Mouse (Mus musculus) MEL (cell line): Measurements from ENCODE around the gene Bhmt2. TPM values are rescaled to one million over a fixed set of nuclear protein-coding genes. Genes with fewer than 3 reads are reported as not detected.

Experiments used
- DNase-seq: peaks from one replicate; pipeline ENCODE4 v3.0.0; 2011; ENCODE audit warnings: low read depth, low spot score
- H3K27ac ChIP-seq: 2 replicates; pipeline ENCODE4 v1.5.1; 2012; ENCODE audit warnings: low read depth, mild to moderate bottlenecking, control low read depth, low read length, moderate library complexity; ENCODE audit not compliant: control insufficient read depth
- H3K27me3 ChIP-seq, 2 experiments: fragments of 150-350 bp in 1 of 2; sonication (generic) in 1 of 2; 2 replicates each; pipeline ENCODE4 v1.6.1; 2012; ENCODE audit warnings: low read length in 2 of 2, mild to moderate bottlenecking in 2 of 2, improper control_type of control experiment in 1 of 2, moderate library complexity in 1 of 2; ENCODE audit not compliant: insufficient read depth in 2 of 2, control insufficient read depth in 1 of 2
- H3K36me3 ChIP-seq, 2 experiments: 2 replicates each; pipeline ENCODE4 v1.6.1; 2012 to 2014; ENCODE audit warnings: low read length in 2 of 2, improper control_type of control experiment in 1 of 2, inconsistent platforms in 1 of 2, mild to moderate bottlenecking in 1 of 2; ENCODE audit not compliant: insufficient read depth in 2 of 2, control insufficient read depth in 1 of 2
- H3K4me1 ChIP-seq, 2 experiments: fragments of 150-350 bp in 1 of 2; sonication (generic) in 1 of 2; 2 replicates each; pipeline ENCODE4 v1.6.1; 2012; ENCODE audit warnings: low read length in 2 of 2, improper control_type of control experiment in 1 of 2, mild to moderate bottlenecking in 1 of 2; ENCODE audit not compliant: insufficient read depth in 2 of 2, control insufficient read depth in 1 of 2
- H3K4me3 ChIP-seq, 2 experiments: fragments of 150-350 bp in 1 of 2; sonication (generic) in 1 of 2; 2 replicates each; pipeline ENCODE4 v1.5.1; 2012; ENCODE audit warnings: low read depth in 2 of 2, low read length in 2 of 2, mild to moderate bottlenecking in 2 of 2, moderate library complexity in 2 of 2, control low read depth in 1 of 2, improper control_type of control experiment in 1 of 2; ENCODE audit not compliant: control insufficient read depth in 1 of 2, insufficient read depth in 1 of 2
- H3K79me2 ChIP-seq: 2 replicates; pipeline ENCODE4 v1.6.1; 2012; ENCODE audit warnings: mild to moderate bottlenecking, low read length, moderate library complexity; ENCODE audit not compliant: control insufficient read depth, poor library complexity, insufficient read depth
- H3K9ac ChIP-seq: 2 replicates; pipeline ENCODE4 v1.6.1; 2012; ENCODE audit warnings: low read depth, mild to moderate bottlenecking, control low read depth, low read length, moderate library complexity; ENCODE audit not compliant: control insufficient read depth, poor library complexity, severe bottlenecking
- H3K9me3 ChIP-seq: fragments of 150-350 bp; sonication (generic); replicated peaks from 2 replicates; pipeline ENCODE4 v1.6.1; 2012; ENCODE audit warnings: mild to moderate bottlenecking, low read length, improper control_type of control experiment, moderate library complexity; ENCODE audit not compliant: insufficient read depth
- E2F4 ChIP-seq: IDR thresholded peaks from 2 replicates; pipeline ENCODE4 v1.6.1; 2011; ENCODE audit warnings: low read depth, low read length, improper control_type of control experiment, borderline replicate concordance
- EP300 ChIP-seq, 2 experiments: IDR thresholded peaks; 2 replicates each; pipeline ENCODE4 v1.6.1; 2011; ENCODE audit warnings: improper control_type of control experiment in 2 of 2, low read length in 2 of 2, low read depth in 1 of 2, mild to moderate bottlenecking in 1 of 2
- GABPA ChIP-seq: IDR thresholded peaks from 2 replicates; pipeline ENCODE4 v1.6.1; 2012; ENCODE audit warnings: low read depth, mild to moderate bottlenecking, inconsistent platforms, low read length, improper control_type of control experiment, moderate library complexity
- HCFC1 ChIP-seq: IDR thresholded peaks from 2 replicates; pipeline ENCODE4 v1.6.1; 2012; ENCODE audit warnings: low read depth, mild to moderate bottlenecking, inconsistent platforms, low read length, improper control_type of control experiment, moderate library complexity
- MEF2A ChIP-seq: IDR thresholded peaks from 2 replicates; pipeline ENCODE4 v1.6.1; 2014; ENCODE audit warnings: low read depth, mild to moderate bottlenecking, inconsistent platforms, low read length, improper control_type of control experiment; ENCODE audit not compliant: poor library complexity, insufficient replicate concordance, severe bottlenecking; ENCODE audit errors: extremely low read depth
- MXI1 ChIP-seq: IDR thresholded peaks from 2 replicates; pipeline ENCODE4 v1.6.1; 2011; ENCODE audit warnings: mild to moderate bottlenecking, low read depth, low read length, improper control_type of control experiment
- MYB ChIP-seq: IDR thresholded peaks from 2 replicates; pipeline ENCODE4 v1.6.1; 2011; ENCODE audit warnings: mild to moderate bottlenecking, low read depth, low read length, improper control_type of control experiment
- NRF1 ChIP-seq: IDR thresholded peaks from 2 replicates; pipeline ENCODE4 v1.6.1; 2014; ENCODE audit warnings: low read depth, mild to moderate bottlenecking, inconsistent platforms, low read length, improper control_type of control experiment, moderate library complexity; ENCODE audit not compliant: poor library complexity, insufficient read depth, severe bottlenecking
- POLR2AphosphoS2 ChIP-seq: IDR thresholded peaks from 2 replicates; pipeline ENCODE4 v1.6.1; 2011; ENCODE audit warnings: low read length, improper control_type of control experiment
- POLR2AphosphoS5 ChIP-seq: IDR thresholded peaks from 2 replicates; pipeline ENCODE4 v1.6.1; 2012; ENCODE audit warnings: low read depth, borderline replicate concordance, mild to moderate bottlenecking, inconsistent platforms, low read length, moderate library complexity, mixed read lengths
- SIN3A ChIP-seq: IDR thresholded peaks from 2 replicates; pipeline ENCODE4 v1.6.1; 2012; ENCODE audit warnings: low read length, improper control_type of control experiment, inconsistent platforms
- UBTF ChIP-seq: IDR thresholded peaks from 2 replicates; pipeline ENCODE4 v1.6.1; 2012; ENCODE audit warnings: low read depth, mild to moderate bottlenecking, inconsistent platforms, low read length, improper control_type of control experiment, moderate library complexity, borderline replicate concordance; ENCODE audit not compliant: insufficient read depth
- ZMIZ1 ChIP-seq: IDR thresholded peaks from 2 replicates; pipeline ENCODE4 v1.6.1; 2012; ENCODE audit warnings: low read depth, mild to moderate bottlenecking, inconsistent platforms, low read length, improper control_type of control experiment, moderate library complexity
- polyA plus RNA-seq, 2 experiments: library from polyadenylated mRNA; stranded (reverse) in 1 of 2; unstranded in 1 of 2; fragments of >175 nt in 1 of 2; fragments of >200 nt in 1 of 2; gene quantifications; 2 replicates each; pipeline versions ENCODE4 v1.2.1 to v1.2.4; 2012; ENCODE audit warnings: low replicate concordance in 2 of 2, low read depth in 1 of 2; ENCODE audit not compliant: insufficient read length in 2 of 2, insufficient read depth in 1 of 2, missing spikeins in 1 of 2
- total RNA-seq: library from RNA; depleted of rRNA; stranded (reverse); fragments of 300-350 nt; gene quantifications from 2 replicates; pipeline ENCODE4 v1.2.3, GENCODE M21; 2012

The Bhmt2 gene
- total and polyA plus RNA-seq, 3 experiments, result not detected

DNA sequence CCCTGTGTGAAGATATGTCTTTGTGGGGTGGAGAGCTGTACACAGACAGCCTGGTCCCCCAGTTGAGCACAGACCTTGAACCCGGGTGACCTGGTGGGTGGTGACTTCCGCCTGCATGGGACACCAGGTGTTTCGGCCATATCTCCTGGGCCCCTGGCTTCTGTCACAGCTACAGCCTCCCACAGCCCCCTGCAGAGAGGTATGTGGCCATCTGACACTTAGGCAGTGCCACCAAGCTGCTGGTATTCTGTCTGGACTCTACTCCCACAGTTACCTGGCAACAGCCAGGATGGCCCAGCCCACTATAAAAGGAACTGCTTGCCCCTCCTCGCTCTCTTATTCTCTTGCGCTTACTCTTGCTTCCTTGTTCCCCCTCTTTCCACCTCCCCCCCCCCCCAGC is 16.2 kb downstream of the Bhmt2 start:
- no peak for DNase-seq
- Histone ChIP-seq H3K27me3 (no peaks in the 10 kb centered on the region), H3K36me3 (no peaks in the 10 kb centered on the region), H3K9me3 (no peaks in the 10 kb centered on the region), H3K27ac (no peak overlapping the region), H3K4me1 (no peaks in the 10 kb centered on the region), H3K9ac (no peak overlapping the region), H3K4me3 (no peak overlapping the region), H3K79me2 (no peaks in the 10 kb centered on the region)
- TF ChIP-seq EP300 (IDR thresholded peaks at IDR 0.05; ENCODE audit: low read depth in 1 of 2, low read length in 2 of 2), result no peak
- no peak for TF ChIP-seq ZMIZ1
- no peak for TF ChIP-seq NRF1
- TF ChIP-seq POLR2AphosphoS2, result no peak
- TF ChIP-seq HCFC1, result no peak
- no peak for TF ChIP-seq GABPA

DNA sequence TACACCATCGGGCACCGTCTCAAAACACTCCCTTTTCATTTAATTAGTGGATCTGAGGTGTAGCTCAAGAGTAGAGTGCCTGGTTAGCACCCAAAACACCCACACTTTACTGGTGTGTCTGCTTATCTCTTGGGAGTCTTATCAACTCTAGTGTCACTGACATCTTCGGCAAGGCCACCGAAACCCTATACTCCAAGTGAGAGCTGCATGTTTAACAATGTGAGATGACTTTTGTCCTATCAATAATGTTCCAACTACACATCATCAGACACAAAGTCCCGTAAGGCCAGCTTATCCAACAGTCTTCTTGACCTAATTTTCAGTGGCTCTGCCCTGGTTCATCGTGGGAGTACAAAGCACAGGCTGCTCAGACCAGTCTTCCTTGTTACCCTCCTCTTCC is 20.7 kb downstream of the Bhmt2 start:
- no peaks in the 10 kb centered on the region for H3K4me1 ChIP-seq
- no peaks in the 10 kb centered on the region for H3K27me3 ChIP-seq
- H3K9ac ChIP-seq, result no peak overlapping the region
- H3K4me3 ChIP-seq, result no peak overlapping the region
- H3K79me2 ChIP-seq, result no peaks in the 10 kb centered on the region
- H3K36me3 ChIP-seq, result no peaks in the 10 kb centered on the region
- no peak for TF ChIP-seq SIN3A
- TF ChIP-seq MEF2A, result no peak
- no peak for TF ChIP-seq MXI1
- no peak for TF ChIP-seq POLR2AphosphoS2
- TF ChIP-seq UBTF, result no peak
- no peak overlapping the region for H3K27ac ChIP-seq
- H3K9me3 ChIP-seq, result no peaks in the 10 kb centered on the region
- no peak for DNase-seq

DNA sequence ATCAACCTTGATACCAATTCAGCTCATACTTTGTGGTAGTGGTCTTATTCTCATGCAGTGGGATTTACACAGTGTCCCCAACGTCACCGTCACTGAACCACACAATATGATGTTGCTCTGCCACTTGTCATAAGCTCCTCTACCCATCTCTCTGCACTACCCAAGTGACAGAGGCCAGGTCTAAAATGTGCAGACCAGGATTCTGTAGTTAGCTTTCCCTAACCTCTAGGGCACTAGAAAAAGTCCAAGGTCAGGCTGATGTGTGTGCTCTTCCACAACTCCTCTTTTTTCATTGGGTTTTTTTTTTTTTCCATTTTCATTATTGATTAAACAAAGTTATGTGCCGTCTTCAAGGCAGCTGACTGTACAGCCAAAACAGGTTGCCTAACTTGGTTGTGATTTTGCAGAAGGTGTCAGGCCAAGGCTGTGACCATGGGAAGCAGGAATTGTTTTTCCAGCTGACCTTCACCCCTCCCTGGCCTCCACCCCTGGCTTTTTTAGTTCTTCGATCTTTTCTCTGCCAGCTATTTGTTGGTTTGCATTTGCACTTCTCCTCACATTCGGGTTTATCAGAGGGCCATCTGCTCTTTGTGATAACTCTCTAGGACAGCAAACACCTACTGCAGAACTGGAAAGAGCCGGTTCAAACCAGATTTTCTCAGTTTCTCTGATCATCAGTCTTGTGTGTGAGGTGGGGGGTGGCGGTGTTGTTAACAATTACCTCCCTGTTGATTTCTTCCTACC is 25.5 kb downstream of the Bhmt2 start:
- no peak for DNase-seq
- Histone ChIP-seq H3K36me3 (no peaks in the 10 kb centered on the region), H3K9ac (no peak overlapping the region)

More for the DNA sequence above, 25.5 kb downstream of the Bhmt2 start:
- no peak overlapping the region for H3K4me3 ChIP-seq
- H3K27ac ChIP-seq, result no peak overlapping the region
- H3K27me3 ChIP-seq, result no peaks in the 10 kb centered on the region
- no peaks in the 10 kb centered on the region for H3K9me3 ChIP-seq
- no peaks in the 10 kb centered on the region for H3K79me2 ChIP-seq
- no peaks in the 10 kb centered on the region for H3K4me1 ChIP-seq
- no peak for TF ChIP-seq POLR2AphosphoS5
- TF ChIP-seq E2F4, result no peak
- TF ChIP-seq MYB, result no peak
- no peak for TF ChIP-seq MXI1
- no peak for TF ChIP-seq UBTF
